Mouse (Mus musculus): Measurements from ENCODE around the gene Cpa5.

GRCm38 (mm10) chr6:30676506-30676905, 65.7 kb downstream of the Cpa5 start:
- TF ChIP-seq CTCF (IDR thresholded peaks at IDR 0.05; ENCODE audit: control insufficient read depth, insufficient read depth, insufficient replicate concordance, low read depth, low read length) = no peak
- no peak for TF ChIP-seq POLR2A (IDR thresholded peaks at IDR 0.05; ENCODE audit: control insufficient read depth, low read depth, low read length)
